Mouse (Mus musculus): ENCODE measurements around the gene Gm21788. TPM values are rescaled to one million over a fixed set of nuclear protein-coding genes. Genes with fewer than 3 reads are reported as not detected.

Gene Gm21788
- not detected in 2 replicates for polyA plus RNA-seq (2012; rRNA removed; ENCODE audit: low replicate concordance)

GRCm38 (mm10) chrY:7404710-7405109, at the start of gene Gm21788:
Gene Gm21788, plus strand, starts transcription at chrY:7405010.

Other genes starting within 250 kb of the Gm21788 start
- gene Gm21244, start 235.7 kb upstream of the Gm21788 start, polyA plus RNA-seq (2012; rRNA removed; ENCODE audit: low replicate concordance), result not detected in 2 replicates
- not detected in 2 replicates for gene Gm28998, start 151.2 kb upstream of the Gm21788 start, polyA plus RNA-seq (2012; rRNA removed; ENCODE audit: low replicate concordance)
- not detected in 2 replicates for gene Gm20826, start 233.5 kb downstream of the Gm21788 start, polyA plus RNA-seq (2012; rRNA removed; ENCODE audit: low replicate concordance)

Measured in mammary gland, adult 2 months (tissue).